Mouse (Mus musculus) c-Kit-positive CD71-positive TER-119-negative erythroid progenitor cells, embryonic 14.5 days (primary cell): ENCODE data around the gene Zbtb26.

Experiments
- DNase-seq: peaks from one replicate; pipeline ENCODE4 v3.0.0-alpha.2; 2013; ENCODE audit warnings: low read depth

The Zbtb26 gene

GRCm38 (mm10) chr2:37442611-37443591 is at the start of gene Zbtb26, which contains the start of the genes Zbtb6 and Rabgap1:
Gene Zbtb26, minus strand, starts transcription at chr2:37443135.
Gene Zbtb6, minus strand, starts transcription at chr2:37443171.
Gene Rabgap1, plus strand, starts transcription at chr2:37443279.
- DNase-seq: peak; percentile 94

- DNase-seq: no peak
These were observed 46.0 kb upstream of the Zbtb26 start for GRCm38 (mm10) chr2:37488956-37489355.

DNA sequence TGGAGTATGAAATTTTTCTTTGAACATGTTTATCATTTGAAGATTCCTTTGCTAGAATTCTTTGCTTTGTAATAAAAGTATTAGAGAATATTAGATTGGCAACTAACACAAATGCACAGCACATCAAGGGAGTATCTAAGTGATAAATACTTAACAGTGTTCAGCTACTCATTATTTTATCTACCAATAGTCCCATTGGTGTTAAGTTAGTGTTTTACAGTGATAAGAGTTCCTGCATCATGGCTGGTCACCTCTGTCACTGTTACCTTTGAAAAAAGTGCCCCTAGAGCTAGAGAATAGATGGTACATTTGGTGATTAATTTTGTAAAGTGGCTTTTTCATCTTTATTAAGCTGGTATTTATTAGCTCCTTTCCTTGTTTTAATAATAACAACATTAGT is 43.5 kb upstream of the Zbtb26 start:
- DNase-seq: no peak

DNA sequence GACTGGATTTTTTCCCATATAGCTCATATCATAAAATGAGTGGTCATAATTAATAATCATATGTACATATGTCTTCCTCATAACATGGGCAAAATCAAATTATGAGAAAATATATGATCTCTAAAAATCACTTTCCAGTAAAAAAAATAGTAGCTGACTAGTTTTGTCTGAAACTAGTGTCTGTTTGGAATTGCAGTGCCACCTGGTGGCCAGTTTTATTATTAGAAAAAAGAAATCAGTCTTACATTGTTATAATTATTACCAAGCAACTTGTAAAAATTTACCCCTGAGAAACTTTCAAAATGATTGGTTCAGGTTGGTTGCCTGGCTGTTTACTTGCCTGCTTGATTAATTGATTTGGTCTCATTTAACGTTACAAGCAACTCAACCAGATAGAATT is 42.4 kb upstream of the Zbtb26 start:
- peak; percentile 59 for DNase-seq

DNA sequence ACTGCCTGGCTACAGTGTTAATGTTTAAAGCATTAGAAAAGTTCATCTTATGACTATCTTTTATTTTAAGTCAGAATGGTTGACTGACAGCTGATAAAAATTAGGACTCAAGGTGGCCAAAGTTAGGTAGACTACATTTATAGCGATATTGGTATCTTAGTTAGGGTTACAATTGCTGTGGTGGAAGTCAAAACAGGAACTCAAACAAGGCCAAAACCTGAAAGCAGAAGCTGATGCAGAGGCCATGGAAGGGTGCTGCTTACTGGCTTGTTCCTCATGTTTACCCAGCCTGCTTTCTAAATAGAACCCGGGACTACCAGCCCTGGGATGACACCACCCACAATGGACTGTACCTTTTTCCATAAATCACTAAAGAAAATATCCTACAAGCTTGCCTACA is 41.2 kb upstream of the Zbtb26 start:
- DNase-seq: no peak

DNA sequence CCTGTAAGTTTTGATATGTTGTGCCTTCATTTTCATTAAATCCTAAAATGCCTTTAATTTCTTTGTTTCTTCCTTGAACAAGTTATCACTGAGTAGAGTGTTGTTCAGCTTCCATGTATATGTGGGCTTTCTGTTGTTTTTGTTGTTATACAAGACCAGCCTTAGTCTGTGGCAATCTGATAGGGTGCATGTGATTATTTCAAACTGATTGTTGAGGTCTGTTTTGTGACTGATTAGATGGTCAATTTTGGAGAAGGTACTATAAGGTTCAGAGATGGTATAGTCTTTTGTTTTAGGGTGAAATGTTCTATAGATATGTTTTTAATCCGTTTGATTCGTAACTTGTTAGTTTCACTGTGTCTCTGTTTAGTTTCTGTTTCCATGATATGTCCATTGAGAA is 37.1 kb upstream of the Zbtb26 start:
- peak; percentile 43 for DNase-seq

DNA sequence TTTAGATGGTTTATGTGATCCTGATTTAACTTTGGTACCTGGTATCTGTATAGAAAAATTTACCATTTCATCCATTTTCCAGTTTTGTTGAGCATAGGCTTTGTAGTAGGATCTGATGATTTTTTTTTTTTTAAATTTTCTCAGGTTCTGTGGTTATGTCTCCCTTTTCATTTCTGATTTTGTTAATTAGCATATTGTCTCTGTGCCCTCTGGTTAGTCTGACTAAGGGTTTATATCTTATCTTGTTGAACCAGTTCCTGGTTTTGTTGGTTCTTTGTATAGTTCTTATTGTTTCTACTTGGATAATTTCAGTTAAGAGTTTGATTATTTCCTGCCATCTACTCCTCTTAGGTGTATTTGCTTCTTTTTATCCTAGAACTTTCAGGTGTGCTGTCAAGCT is 36.6 kb upstream of the Zbtb26 start:
- DNase-seq: no peak

GRCm38 (mm10) chr2:37466266-37466665 is 23.3 kb upstream of the Zbtb26 start:
- DNase-seq: no peak

DNA sequence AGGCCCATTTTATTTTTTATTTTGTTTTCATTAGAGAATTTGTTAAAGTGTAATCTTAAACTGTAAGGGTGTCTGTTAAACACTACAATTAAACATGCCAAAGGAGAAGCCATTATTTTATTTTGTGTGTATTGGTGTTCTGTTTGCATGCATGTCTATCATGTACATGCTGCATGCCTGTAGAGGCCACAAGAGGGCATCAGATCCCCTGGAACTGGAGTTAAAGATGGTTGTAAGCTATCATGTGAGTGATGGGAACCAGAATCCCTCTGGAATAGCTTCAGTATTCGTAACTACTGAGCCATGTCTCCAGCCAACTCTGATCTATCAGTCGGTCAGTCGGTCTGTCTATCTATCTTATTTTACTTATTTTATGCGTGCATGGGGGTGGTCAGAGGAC is 17.8 kb upstream of the Zbtb26 start:
- no peak for DNase-seq

DNA sequence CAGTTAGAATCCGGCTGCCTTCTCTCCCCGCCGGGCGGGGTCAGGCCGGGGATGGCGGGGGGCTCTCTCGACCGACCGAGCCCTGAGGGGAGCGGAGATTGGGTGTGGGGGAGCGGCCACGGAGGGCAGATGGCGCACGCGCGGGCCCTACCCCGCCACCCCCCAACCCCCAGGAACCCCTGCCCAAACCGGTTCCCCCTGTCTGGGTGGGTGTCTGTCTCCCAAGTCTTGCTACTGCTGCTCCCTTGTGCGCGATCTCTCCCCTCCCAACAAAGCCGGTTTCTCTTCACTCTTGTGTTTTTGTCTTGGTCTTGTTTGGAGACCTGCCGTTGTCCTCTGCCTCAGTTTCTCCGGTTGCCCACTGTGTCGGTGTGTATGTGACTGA is 9.4 kb upstream of the Zbtb26 start:
- no peak for DNase-seq

GRCm38 (mm10) chr2:37451667-37452375 is 8.9 kb upstream of the Zbtb26 start:
- DNase-seq: peak; percentile 91

GRCm38 (mm10) chr2:37431609-37432008 is 11.3 kb downstream of the Zbtb26 start:
- no peak for DNase-seq

DNA sequence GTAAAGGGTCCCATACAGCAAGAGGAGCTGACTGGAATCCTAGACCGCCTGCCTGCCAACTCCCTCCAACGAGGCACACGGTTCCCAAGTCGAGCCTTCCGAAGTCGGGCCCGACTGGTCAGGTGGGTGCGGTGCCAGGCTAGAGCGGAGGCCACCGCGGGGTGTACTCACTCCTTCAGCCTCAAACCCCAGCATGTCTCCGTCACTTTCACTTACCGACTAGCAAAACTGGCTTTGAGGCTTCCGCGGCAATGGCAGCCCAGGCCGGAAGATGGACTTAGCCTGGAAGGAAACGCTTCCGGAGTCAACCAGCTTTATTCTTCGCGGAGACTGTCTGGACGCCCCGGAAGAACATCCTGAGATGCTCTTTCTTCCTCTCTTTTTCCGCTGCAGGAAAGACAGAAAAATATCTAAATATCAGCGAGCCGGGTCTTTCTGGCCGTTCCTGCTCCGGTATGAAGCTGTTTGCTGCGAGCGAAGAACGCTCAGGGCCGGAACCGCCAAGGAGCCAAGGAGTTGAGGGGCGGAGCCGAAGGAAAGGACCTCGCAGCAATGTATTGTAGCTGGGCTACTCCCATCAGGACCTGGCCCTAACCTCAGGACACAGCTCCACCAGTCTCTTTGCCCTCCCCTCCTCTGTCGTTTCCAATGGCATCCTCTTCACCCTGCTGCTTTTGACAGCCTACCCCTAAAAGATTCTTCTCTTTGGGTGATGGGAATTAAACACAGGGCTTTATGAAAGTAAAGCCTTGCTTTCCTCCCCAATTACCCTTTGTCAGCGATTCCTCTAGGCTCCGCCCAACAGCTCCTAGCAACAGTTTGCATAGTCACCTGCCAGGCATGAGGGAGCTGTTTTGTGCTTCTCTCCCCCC is 12.1 kb downstream of the Zbtb26 start:
- DNase-seq: peak; percentile 84

GRCm38 (mm10) chr2:37423671-37424070 is 19.3 kb downstream of the Zbtb26 start:
- DNase-seq: no peak

DNA sequence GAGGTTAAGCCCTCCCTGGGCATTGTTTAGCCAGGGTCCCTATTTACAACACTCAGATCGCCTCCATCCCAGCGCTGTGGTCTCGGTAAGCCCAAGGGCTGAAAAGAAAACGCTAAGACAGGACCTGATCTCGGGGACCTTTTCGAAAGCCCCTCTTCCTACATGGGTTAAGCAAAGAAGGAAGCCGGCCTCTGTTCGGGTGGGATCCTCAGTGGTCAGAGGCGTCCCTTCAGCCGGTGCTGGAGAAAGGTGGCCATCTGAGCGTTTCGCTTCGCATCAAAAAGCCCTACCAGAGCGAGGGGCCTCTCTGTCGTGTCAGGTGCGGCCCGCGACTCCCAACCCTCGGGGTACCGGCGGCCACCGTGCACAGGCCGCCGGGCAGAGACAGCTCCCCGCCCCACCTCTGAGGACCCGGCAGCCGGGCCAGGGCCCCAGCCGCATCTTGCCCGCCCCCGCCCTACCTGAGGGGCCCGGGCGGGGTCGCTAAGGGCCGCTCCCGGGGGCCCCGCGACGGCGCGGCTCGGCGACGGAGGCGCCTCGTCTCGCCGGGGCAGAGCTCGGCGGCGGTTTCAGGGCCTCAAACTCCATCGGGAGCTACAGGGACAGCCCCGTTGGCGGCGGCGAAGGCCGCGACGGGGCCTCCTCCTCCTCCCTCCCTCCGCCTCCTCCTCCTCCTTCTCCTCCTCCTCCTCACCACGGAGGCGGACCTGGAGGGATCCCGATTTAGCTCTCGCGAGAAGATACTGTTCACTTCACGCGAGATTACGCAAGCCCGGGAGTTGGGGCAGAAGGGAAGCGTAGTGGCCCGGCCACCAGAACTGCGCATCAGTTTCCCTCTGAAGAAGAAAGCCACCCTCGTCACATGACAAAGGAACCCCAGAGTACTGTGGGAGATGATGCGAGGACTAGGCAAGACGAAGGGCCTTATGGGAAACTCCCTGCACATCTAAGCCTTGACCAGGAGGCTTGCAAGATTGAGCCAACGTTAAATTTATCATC is 20.3 kb downstream of the Zbtb26 start, which contains the start of gene Rc3h2:
Gene Rc3h2, minus strand, starts transcription at position 598 of the 999 bp plus-strand sequence.
- DNase-seq: peak; percentile 98

GRCm38 (mm10) chr2:37421903-37422302 is 21.0 kb downstream of the Zbtb26 start:
- no peak for DNase-seq

DNA sequence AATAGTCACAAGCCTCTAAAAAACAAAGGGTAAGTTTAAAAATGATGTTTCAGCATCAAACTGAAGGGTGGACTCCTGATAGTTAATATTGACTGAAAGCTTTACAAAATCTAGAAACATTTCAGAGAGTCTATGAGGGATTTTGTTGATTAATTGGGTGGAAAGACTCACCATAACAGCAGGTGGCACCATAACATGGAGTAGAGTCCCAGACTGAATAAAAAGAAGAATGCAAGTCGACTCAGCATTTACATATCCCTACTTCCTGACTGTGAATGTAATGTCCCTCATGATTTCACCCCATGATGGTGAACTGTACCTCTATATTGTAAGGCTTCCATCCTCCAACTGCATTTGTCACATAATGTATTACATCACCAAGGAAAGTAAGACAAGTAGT is 47.4 kb downstream of the Zbtb26 start:
- DNase-seq: no peak

GRCm38 (mm10) chr2:37382921-37383320 is 60.0 kb downstream of the Zbtb26 start:
- no peak for DNase-seq
